Mouse (Mus musculus) T-helper 17 cell (primary cell): Measurements from ENCODE around the gene Atp1a2.

Source experiments
- in situ Hi-C, 2 experiments: fragments of 300-600 bp; cut with MboI, MseI; formaldehyde crosslinking; loops; 1 replicate in 1 of 2; 2 replicates in 1 of 2; pipeline ENCODE4 v1.15.1; 2025; ENCODE audit warnings: high pct_unique_total_duplicates in 2 of 2

Gene Atp1a2

DNA sequence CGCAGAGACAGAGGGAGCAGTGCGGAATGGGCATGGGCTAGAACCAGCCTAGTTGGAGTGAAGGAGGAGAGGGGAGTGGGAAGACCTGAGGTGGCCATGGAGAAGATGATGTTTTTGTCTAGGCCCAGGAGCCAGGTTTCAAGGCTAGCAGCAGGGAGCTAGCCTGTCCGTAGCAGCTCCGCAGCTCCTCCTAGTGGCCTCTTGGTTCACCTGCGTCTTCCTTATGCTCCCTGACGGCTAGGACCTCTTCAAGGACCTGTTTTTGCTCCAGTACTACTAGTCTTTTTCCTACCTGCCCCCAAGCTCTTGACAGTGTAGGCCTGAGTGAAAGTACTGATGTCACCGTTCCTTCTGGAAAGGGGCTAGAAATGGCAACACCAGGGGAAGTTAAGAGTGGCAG lies 26.9 kb upstream of the Atp1a2 start:
- in situ Hi-C loops, result no loop called here

DNA sequence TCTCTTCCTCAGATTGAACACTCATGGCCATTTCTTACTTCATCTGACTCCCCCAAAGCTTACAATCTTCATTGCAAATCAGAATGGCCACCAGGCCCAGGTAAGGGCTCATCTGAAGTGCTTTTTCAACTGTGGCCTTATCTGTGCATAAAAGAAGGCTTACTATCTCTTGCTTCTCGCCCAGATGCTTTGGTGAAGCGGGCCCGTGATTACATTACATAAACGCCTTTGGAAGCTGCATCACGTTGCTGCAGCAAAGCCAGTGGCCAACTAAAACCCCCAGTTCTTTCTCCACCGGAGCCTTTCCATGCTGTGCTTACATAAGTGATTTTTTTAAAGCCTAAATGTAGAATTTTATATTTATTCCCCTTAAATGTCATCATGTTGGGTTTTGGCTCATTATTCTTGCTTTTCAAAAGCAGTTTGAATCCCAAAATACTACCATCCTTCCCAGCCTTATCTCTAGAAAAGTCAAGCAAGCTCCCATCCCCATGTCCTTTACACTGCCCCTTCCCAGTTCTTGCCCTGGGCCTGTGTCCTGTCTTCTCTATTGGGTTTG lies 26.0 kb upstream of the Atp1a2 start:
- in situ Hi-C loops, result no loop called here

DNA sequence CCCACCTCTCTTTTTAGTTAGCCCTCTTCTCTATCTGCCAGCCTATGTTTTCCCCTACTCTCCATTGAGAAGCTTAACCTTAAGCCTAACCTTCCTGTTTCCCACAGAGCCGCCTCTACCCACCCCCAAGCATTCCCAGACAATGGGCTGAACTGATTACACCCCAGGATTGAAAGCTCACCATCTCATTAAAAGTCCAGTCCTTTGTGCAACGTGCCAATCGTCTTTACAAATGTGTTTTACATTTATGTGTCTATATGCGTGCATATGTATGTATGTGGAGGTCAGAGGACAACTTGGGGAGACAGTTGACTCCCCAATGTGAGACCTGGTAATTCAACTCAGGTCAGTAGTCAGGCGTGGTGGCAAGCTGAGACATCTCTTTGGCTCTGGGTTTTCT lies 25.4 kb upstream of the Atp1a2 start:
- in situ Hi-C loops, result no loop called here

DNA sequence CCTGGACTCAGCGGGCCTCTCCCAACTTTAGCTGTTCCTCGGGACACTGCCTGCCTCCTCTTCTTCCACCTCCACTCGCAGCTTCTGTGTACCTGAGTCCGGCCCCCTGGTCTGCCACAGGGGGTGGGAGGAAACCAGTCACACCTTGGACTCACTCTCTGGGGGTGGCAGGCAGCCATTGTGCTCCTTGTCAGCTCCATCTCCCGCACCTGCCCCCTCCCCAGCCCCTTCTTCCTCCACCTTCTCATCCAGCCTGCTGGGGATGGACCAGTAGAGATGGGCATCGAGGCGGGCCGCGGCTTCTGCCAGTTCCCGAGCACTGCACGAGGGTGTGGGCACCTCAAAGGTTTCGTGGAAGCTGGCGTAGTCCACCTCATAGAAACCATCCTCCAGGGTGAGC lies 24.9 kb upstream of the Atp1a2 start:
- in situ Hi-C loops, result no loop called here

DNA sequence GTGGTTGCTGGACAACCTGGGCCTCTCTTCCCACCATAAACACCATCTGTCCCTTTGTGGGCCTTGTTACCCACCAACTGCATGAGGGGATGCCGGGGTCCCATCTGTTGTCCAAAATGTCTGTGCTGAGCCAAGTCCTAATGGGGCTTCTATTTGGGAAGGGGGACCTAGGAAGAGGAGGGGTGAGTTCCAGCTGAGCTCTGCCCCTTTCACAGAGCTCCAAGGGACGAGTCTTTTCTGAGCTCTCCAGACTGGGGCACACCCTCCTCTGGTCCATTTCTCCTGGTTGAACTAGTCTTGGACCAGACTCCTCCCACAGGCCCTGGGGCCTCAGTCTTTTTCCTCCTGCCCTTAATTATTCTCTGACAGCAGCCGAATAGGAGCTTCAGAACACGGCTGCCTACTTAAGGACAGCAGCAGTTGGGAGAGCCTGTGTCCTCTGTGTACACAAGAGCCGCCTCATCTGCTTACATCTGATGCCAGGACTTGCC lies 22.1 kb upstream of the Atp1a2 start:
- in situ Hi-C loops, result loop anchor here in 1 of 2 experiments (10.0 kb wide), 1 partner anchor 175 kb away; the partner anchor contains the start of gene Dcaf8

DNA sequence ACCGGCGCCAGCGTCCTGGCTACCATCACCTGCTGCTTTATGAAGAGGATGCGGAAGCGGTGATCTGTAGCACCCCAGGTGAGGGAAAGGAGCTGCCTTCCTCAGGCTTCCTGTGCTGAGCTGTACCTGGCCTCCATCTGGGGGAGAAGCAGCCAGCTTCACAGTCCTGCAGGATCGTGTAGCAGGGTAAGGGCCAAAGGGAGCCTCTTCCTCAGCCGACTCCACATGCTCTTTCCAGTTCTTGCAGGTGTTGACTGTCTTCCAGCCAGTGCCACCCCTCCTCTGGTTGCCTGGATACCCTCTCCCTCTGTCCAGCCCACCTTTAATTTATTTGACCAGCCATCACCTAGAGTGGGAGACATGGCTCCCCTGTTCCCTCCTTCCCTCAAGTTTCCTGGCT lies 21.5 kb upstream of the Atp1a2 start:
- in situ Hi-C loops, result loop anchor here in 1 of 2 experiments (10.0 kb wide), 1 partner anchor 175 kb away; the partner anchor contains the start of gene Dcaf8

DNA sequence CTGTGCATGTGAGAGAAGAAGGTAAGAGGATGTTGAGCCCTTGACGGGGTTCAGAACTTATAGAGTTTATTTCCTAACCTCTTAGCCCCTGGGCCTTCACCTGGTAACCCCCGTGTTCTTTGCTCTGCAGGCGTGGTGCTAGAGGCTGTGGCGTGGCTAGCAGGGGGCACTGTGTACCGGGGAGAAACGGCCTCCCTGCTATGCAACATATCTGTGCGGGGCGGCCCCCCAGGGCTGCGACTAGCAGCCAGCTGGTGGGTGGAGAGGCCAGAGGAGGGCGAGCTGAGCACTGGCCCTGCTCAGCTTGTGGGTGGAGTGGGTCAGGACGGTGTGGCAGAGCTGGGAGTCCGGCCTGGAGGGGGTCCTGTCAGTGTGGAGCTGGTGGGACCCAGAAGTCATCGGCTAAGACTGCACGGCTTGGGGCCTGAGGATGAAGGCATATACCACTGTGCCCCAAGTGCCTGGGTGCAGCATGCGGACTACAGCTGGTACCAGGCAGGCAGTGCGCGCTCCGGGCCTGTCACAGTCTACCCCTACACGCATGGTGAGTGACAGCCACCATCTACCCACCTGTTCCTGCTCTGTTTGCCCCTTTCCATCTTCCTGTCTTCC lies 20.7 kb upstream of the Atp1a2 start:
- in situ Hi-C loops, result loop anchor here in 1 of 2 experiments (10.0 kb wide), 1 partner anchor 174 kb away; the partner anchor contains the start of gene Dcaf8

DNA sequence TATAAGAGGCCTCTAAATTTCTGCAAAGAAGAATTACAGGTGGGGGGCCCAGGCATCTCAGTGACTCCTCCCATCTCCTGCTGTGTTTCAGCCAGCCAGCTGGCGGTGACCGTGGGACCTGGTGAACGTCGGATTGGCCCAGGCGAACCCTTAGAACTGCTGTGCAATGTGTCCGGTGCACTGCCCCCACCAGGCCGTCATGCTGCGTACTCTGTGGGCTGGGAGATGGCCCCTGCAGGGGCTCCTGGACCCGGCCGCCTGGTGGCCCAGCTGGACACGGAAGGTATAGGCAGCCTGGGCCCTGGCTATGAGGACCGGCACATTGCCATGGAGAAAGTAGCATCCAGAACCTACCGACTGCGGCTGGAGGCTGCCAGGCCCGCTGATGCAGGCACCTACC lies 20.1 kb upstream of the Atp1a2 start:
- in situ Hi-C loops, result loop anchor here in 1 of 2 experiments (10.0 kb wide), 1 partner anchor 173 kb away; the partner anchor contains the start of gene Dcaf8

DNA sequence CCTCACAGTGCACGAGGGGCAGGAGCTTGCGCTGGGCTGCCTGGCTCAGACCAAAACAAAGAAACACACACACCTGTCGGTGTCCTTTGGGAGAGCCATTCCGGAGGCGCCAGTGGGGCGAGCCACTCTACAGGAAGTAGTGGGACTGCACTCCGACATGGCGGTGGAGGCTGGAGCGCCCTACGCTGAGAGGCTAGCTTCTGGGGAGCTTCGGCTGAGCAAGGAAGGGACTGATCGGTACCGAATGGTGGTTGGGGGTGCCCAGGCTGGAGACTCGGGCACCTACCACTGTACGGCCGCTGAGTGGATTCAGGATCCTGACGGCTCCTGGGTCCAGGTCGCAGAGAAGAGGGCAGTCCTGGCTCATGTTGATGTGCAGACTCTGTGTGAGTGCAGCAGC lies 19.6 kb upstream of the Atp1a2 start:
- in situ Hi-C loops, result loop anchor here in 1 of 2 experiments (10.0 kb wide), 1 partner anchor 173 kb away; the partner anchor contains the start of gene Dcaf8

DNA sequence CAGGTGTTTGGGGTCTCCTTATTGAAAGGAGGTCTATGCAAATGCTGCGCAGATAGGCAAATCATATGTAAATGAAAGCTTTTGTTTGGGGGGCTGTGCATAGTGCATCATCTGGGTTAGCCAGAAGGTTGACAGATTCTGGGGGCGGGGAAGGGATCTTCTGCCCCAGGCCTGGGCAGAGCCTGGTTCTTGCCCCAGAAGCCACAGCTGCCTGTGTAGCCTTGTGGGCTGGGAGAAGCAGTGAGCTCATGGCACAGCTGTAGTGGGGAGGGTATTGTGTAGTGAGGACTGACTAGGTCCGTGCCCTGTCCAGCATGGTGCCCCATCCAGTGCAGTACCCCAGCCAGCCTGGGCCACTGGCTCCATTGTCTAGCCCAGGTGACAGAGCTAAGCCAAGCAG lies 17.0 kb upstream of the Atp1a2 start:
- in situ Hi-C loops, result loop anchor here (5.0 to 10.0 kb wide), 3 partner anchors 168 to 198 kb away; partner anchors contain the start of gene Dcaf8 (in 2 of the 2)

DNA sequence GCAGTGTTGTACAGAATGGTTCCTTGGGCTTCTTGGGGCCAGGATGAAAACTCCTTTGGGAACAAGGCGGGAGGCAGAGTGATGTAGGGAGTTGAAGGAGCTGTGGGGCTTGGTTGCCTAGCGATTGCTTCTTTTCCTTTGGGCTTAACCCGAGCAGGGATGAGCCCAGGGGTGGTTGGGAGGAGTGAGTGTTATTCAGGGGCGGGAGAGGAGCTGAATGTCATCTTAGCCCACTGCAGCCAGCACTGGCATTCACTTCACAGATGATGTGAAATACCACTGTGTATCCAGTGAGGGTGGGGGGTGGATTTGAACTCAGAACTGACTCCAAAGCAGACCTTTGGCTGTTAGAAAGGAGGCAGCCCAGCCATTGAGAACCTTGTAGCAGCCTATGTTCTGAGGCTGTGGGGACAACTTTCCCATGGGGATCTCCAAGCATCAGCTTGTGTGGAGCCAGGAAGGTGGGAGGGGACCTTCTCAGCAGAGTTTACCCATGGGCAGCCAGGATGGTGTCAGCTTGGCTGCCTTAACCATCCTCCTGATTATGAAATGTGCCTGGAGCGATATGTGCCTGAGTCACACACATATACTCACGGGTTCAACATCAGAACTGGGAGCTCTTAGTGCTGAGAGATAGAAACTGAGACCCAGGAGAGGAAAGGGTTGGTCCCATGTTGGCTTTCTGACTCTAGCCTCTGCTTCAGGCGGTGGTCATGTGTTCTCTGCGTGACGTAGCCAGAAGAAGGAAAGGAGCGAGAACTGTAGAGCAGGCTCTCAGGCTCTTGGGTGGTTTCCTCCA lies 15.9 kb upstream of the Atp1a2 start:
- in situ Hi-C loops, result loop anchor here (5.0 to 10.0 kb wide), 3 partner anchors 167 to 197 kb away; partner anchors contain the start of gene Dcaf8 (in 2 of the 2)

DNA sequence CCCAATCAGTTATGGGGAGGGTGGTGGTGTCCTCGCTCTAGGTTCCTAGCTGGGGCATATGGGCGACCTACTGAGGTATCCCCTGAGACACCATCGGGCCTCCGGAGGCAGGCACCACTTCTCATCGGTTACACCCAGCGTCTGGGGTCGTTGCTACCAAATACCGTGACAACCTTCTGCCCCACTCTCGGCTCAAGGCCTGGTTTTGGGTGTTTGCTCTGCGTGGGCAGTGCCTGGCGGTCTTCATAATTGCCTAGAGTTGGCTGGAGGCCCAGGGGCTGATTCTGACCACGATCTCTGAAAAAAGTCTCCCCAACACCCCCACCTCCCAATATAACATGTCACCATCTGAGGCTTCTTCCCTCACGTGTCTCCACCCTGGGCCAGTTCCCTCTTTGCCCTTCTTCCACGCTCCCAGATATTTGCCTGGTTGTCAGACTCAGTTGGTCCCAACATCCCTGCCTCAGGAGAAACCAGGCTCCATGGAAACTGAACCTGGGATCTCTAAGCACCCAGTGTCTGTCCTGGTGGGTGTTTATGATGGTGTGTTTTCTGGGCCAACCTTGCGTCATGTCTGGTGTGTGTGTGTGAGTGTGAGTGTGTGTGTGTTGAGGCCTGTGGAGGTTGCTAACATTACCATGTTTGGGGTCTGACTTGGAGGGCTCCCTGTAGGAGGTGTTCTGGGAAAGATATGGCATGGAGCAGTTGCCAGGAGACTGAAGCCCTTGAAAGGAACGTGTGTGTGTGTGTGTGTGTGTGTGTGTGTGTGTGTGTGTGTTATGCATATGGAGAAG lies 15.1 kb upstream of the Atp1a2 start:
- in situ Hi-C loops, result loop anchor here (5.0 to 10.0 kb wide), 3 partner anchors 166 to 196 kb away; partner anchors contain the start of gene Dcaf8 (in 2 of the 2)

DNA sequence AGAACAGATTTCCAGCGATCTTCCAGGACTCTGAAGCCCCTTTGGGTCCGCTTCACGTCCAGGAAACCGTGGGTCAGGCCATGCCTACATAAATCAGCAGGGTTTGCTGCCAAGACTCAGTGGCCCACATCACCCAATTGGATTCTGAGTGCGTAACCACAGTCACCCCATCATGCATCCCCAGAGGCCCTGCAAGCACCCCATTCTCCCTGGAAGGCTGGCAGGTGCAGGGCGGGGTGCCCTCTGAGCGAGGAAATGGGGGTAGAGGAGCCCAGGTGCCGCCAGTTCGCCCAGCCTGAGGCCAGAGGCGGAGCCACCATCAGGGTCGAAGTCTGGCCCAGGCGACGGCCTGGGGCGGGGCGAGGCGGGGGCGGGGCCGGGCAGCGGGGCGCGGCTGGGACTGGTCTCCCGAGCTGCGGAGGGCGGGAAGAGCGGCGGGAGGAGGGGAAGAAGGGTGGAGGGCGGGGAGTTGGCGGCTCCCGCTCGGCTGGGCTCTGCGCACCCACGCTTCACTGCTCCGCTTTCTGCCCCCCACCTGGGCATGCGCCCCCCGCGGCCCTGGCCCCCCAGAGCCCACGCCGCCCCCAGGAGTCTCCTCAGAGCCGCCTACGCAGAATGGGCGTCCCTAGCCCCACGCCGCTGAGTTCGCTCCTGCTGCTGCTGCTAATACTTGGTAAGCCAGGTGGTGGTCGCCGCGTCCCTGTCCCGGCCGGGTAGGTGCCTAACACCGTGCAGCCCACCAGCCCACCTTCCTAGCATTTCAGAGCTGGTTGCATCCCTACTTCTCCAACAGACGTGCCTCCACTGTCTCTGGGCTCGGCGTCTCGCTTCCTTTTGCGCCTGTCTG lies 14.3 kb upstream of the Atp1a2 start:
- in situ Hi-C loops, result loop anchor here (5.0 to 10.0 kb wide), 3 partner anchors 165 to 195 kb away; partner anchors contain the start of gene Dcaf8 (in 2 of the 2)

DNA sequence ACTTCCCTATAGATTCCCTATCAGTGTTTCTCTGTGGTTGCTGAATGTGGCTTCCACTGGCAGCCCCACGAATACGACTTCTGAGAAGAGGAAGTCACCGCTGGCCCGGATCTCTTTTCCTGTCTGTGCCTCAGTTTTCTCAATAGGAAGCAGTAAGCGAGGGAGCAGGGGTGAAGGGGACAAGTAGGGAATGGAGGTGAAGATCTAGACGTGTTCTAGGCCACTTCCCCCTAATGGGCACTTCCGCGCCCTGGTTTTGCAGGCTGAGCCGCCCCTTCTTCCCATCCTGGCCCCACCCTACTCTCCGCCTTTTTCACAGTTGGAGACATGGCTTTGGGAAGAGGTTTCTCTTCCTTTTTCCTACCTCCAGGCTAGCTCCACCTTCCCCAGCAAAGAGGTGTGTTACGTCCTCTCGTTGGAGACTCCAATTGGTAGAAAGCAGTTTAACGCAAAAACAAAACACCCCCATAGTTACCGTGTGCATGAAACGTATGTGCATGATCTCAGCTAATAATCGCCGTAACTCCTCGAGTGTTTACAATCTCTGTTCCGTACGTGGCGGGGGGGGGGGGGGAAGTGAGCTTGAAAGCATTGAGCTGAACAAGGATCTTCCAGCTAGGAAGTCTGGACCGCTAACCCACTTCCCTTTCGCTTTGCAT lies 13.5 kb upstream of the Atp1a2 start:
- in situ Hi-C loops, result loop anchor here (5.0 to 10.0 kb wide), 3 partner anchors 164 to 194 kb away; partner anchors contain the start of gene Dcaf8 (in 2 of the 2)

DNA sequence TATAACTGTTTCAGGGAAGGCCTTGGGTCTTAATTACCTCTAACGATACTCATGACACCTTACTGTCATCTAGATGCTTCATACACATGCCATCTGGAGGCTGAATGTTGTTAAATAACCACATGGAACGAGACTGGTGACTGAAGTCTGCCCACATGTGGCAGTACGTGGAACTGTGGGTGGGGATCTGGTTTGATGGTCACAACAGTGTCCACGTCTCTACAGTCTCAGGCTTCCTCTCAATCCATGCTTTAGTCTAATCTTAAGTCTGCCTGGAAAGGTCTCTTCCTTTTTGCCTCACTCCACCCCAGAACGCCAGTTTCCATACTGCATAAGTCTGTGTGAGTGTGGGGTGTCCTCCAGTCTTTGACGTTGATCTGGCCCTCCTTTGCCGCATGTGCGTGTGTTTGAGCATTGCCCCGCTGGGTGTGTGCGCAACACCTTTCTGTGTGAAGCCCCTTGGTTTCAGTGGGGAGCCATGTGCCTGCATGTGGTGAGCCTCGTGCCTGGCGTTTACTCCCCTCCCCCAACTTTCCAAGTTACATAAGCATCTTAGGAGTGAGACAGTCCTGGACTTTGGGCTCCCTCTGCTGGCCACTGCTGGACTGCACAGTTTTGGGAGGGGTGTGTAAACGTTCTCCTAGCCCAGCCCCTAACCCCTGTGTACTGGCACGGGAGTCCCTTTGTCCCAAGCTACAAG lies 12.0 kb upstream of the Atp1a2 start:
- in situ Hi-C loops, result loop anchor here (5.0 to 10.0 kb wide), 4 partner anchors 88 to 193 kb away; partner anchors contain the start of gene Dcaf8 (in 2 of the 2)

DNA sequence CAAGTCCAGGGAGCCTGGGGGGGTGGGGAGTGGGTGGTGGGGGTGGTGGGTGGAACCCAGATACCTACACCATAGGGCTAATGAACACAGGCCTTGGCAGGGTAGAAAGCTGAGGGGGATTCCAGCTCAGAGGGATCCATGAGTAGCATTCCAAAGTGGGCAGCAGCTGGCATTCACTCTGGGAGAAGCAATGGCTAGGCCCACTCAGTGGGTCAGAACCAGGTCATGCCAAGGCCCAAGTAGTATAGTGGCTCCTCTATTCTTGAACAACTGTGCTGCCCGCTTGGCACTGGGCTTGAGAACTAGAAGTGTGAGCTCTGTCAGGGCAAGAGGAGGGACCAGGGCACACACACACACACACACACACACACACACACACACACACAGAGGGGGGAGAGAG lies 10.5 kb upstream of the Atp1a2 start:
- in situ Hi-C loops, result loop anchor here in 1 of 2 experiments (5.0 kb wide), 1 partner anchor 86 kb away; no protein-coding TSS in a partner anchor

DNA sequence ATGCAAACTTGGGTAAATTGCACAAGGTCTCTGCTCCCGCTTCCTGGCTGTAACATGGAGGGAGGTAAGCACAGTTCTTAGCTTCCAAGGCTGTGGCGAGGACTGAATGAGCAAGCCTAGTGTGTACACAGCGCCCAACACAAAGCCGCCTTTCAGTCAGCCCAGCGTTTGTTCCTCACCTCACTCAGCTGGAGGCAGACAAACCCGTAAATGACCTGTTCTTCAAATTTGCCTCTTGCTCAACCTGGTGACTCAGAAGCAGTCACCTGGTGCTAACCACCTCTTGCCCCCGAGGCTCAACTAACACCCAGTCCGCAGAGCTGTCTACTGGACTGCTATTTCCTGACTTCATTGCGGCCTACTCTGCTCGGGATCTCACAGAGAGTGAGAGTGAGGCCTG lies 10.1 kb upstream of the Atp1a2 start:
- in situ Hi-C loops, result loop anchor here in 1 of 2 experiments (5.0 kb wide), 1 partner anchor 86 kb away; no protein-coding TSS in a partner anchor

DNA sequence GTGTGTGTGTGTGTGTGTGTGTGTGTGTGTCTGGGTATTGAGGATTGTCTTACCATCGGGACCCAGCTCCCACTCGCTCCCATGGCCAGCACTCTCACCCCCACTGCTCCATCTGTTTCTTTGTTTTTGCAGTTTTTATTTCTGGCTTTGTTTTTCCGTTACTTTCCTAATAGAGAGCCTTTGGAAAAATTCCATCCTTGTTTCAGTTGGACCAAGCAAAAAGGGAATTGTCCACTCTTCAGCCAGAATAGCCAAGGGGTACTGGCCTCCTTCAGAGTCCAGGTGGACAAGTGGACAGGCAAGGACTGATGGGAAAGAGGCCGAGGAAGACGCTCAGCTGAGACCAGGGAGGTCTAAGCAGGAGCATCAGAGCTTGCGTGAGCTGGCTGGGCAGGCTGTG lies 9.0 kb upstream of the Atp1a2 start:
- in situ Hi-C loops, result loop anchor here in 1 of 2 experiments (5.0 kb wide), 1 partner anchor 85 kb away; no protein-coding TSS in a partner anchor
